Mouse (Mus musculus): ENCODE results near the gene Dcbld2. TPM values are rescaled to one million over a fixed set of nuclear protein-coding genes. Genes with fewer than 3 reads are reported as not detected.

Dcbld2 gene
- total and polyA plus RNA-seq, 2 experiments from 2014 or later: 4.1 to 26.5 TPM

- H3K27ac ChIP-seq (ENCODE audit: low read depth): peak overlapping the region; percentile 95
- H3K36me3 ChIP-seq (replicated peaks; ENCODE audit: control insufficient read depth, insufficient read depth, low read length): no peaks in the 10 kb centered on the region
- DNase-seq (ENCODE audit: low spot score) (no peak), ATAC-seq (ENCODE audit: insufficient read depth, low read depth) (peak; percentile 34)
- H3K9ac ChIP-seq (replicated peaks; ENCODE audit: low read depth, low read length): peak overlapping the region; percentile 96
- peaks cover 13% of the 10 kb centered on the region for H3K4me1 ChIP-seq (ENCODE audit: control insufficient read depth, insufficient read depth)
- no peaks in the 10 kb centered on the region for H3K9me3 ChIP-seq (replicated peaks; ENCODE audit: control insufficient read depth, low read length)
- H3K4me3 ChIP-seq (ENCODE audit: low read depth, low read length): peak overlapping the region; percentile 98
- peak overlapping the region; percentile 90 for H3K4me2 ChIP-seq (ENCODE audit: low read depth, low read length)
- no peaks in the 10 kb centered on the region for H3K27me3 ChIP-seq (ENCODE audit: control insufficient read depth, insufficient read depth, low read length)
- TF ChIP-seq EP300 (IDR thresholded peaks at IDR 0.05; ENCODE audit: low read depth) (0 out of 2 replicates have a peak, but pooled peaks have one; percentile 28), CTCF (IDR thresholded peaks at IDR 0.05; ENCODE audit: low read depth) (no peak)
- under 1% methylated on average over 55 of the region's 89 CpGs for WGBS
These were observed 441 bp downstream of the Dcbld2 start for GRCm38 (mm10) chr16:58408487-58409281.

DNA sequence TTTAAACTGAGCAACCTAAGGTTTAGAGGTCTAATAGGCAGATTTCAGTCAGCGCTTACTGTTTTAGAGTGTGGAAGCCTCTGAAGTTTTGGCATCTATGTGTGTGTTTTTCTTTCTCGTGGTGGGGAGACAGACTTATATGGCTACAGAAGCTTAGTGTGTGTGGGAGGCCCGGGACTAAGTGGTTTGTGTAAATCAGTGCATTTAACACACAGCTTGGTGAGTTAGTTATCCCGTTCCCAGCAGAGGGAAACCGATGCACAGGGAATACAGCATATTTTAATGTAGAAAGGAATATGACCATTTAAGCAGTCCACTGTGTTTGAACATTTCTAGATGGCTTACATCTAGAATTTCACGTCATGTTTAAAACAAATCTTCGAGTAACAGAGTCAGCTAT is 1.6 kb downstream of the Dcbld2 start:
- WGBS: 19% methylated on average over 7 of the region's 7 CpGs
- peak overlapping the region; percentile 90 for H3K4me2 ChIP-seq (ENCODE audit: low read depth, low read length)
- ATAC-seq (ENCODE audit: insufficient read depth, low read depth): no peak
- no peak for DNase-seq (ENCODE audit: low spot score)
- peak overlapping the region; percentile 98 for H3K4me3 ChIP-seq (ENCODE audit: low read depth, low read length)
- peaks cover 20% of the 10 kb centered on the region for H3K4me1 ChIP-seq (ENCODE audit: control insufficient read depth, insufficient read depth)
- peak overlapping the region; percentile 95 for H3K27ac ChIP-seq (ENCODE audit: low read depth)
- no peaks in the 10 kb centered on the region for H3K27me3 ChIP-seq (ENCODE audit: control insufficient read depth, insufficient read depth, low read length)
- TF ChIP-seq CTCF (IDR thresholded peaks at IDR 0.05; ENCODE audit: low read depth): no peak
- no peaks in the 10 kb centered on the region for H3K36me3 ChIP-seq (replicated peaks; ENCODE audit: control insufficient read depth, insufficient read depth, low read length)
- peak overlapping the region; percentile 96; the same call in 1 of the 2 replicates for H3K9ac ChIP-seq (replicated peaks; ENCODE audit: low read depth, low read length)
- no peaks in the 10 kb centered on the region for H3K9me3 ChIP-seq (replicated peaks; ENCODE audit: control insufficient read depth, low read length)

DNA sequence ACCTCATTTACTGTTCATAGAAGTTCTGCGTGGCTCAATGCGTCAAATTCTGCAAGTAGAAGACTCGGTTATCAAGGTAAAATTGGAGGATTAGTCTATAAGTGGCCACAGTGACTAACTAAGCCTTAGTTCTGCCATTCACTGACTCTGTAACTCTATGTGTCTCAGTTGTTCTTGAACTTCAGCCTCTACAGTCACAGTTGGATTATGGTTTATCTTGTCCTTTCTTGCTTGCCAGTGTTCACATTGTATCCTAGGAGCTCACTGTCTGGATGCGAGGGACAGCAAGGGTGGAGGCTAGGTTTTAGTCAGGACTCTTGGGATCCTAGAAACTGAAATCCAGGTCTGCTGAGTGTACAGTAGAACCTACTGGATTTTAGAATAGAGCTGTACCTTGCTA is 6.6 kb downstream of the Dcbld2 start:
- TF ChIP-seq CTCF (IDR thresholded peaks at IDR 0.05; ENCODE audit: low read depth) (no peak), EP300 (IDR thresholded peaks at IDR 0.05; ENCODE audit: low read depth) (no peak)
- no peak overlapping the region for H3K27ac ChIP-seq (ENCODE audit: low read depth)
- H3K4me1 ChIP-seq (ENCODE audit: control insufficient read depth, insufficient read depth): peaks cover 23% of the 10 kb centered on the region
- no peaks in the 10 kb centered on the region for H3K9me3 ChIP-seq (replicated peaks; ENCODE audit: control insufficient read depth, low read length)
- H3K9ac ChIP-seq (replicated peaks; ENCODE audit: low read depth, low read length): no peak overlapping the region
- DNase-seq (ENCODE audit: low spot score) (no peak), ATAC-seq (ENCODE audit: insufficient read depth, low read depth) (no peak)
- H3K4me3 ChIP-seq (ENCODE audit: low read depth, low read length): no peak overlapping the region
- no peak overlapping the region for H3K4me2 ChIP-seq (ENCODE audit: low read depth, low read length)
- H3K27me3 ChIP-seq (ENCODE audit: control insufficient read depth, insufficient read depth, low read length): no peaks in the 10 kb centered on the region
- WGBS: 81% methylated on average over 4 of the region's 4 CpGs
- H3K36me3 ChIP-seq (replicated peaks; ENCODE audit: control insufficient read depth, insufficient read depth, low read length): no peaks in the 10 kb centered on the region

DNA sequence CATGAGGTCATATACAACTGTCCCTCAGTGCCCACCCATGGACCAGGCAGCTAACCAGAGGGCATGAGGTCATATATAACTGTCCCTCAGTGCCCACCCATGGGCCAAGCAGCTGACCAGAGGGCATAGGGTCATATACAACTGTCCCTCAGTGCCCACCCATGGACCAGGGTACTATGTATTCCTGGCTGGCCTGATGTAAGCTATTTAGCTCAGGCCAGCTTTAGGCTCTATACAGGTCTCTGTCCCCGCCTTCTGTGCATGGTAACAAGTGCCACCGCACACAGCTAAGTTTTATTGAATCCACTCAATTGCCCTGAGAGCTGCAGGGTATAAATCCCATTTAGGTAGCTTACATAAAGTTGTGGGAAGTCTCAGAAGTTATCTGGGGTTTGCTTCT is 7.3 kb downstream of the Dcbld2 start:
- no peaks in the 10 kb centered on the region for H3K27me3 ChIP-seq (ENCODE audit: control insufficient read depth, insufficient read depth, low read length)
- ATAC-seq (ENCODE audit: insufficient read depth, low read depth): no peak

GRCm38 (mm10) chr16:58421696-58422354 is 13.6 kb downstream of the Dcbld2 start:
- H3K36me3 ChIP-seq (replicated peaks; ENCODE audit: control insufficient read depth, insufficient read depth, low read length): no peaks in the 10 kb centered on the region
- peak; percentile 86 for ATAC-seq (ENCODE audit: insufficient read depth, low read depth)
- no peaks in the 10 kb centered on the region for H3K9me3 ChIP-seq (replicated peaks; ENCODE audit: control insufficient read depth, low read length)
- H3K4me1 ChIP-seq (ENCODE audit: control insufficient read depth, insufficient read depth): peaks cover 23% of the 10 kb centered on the region
- TF ChIP-seq CTCF (IDR thresholded peaks at IDR 0.05; ENCODE audit: low read depth) (no peak), EP300 (IDR thresholded peaks at IDR 0.05; ENCODE audit: low read depth) (no peak)
- peak overlapping the region; percentile 67 for H3K27ac ChIP-seq (ENCODE audit: low read depth)
- no peak overlapping the region for H3K4me3 ChIP-seq (ENCODE audit: low read depth, low read length)
- DNase-seq (ENCODE audit: low spot score): peak; percentile 76
- 19% methylated on average over 11 of the region's 11 CpGs for WGBS
- H3K27me3 ChIP-seq (ENCODE audit: control insufficient read depth, insufficient read depth, low read length): no peaks in the 10 kb centered on the region
- H3K9ac ChIP-seq (replicated peaks; ENCODE audit: low read depth, low read length): no peak overlapping the region
- 0 out of 2 replicates have a peak overlapping the region, but pooled peaks have one; percentile 3 for H3K4me2 ChIP-seq (ENCODE audit: low read depth, low read length)

More for the DNA sequence above, 7.3 kb downstream of the Dcbld2 start:
- Histone ChIP-seq H3K9me3 (replicated peaks; ENCODE audit: control insufficient read depth, low read length) (no peaks in the 10 kb centered on the region), H3K4me3 (ENCODE audit: low read depth, low read length) (no peak overlapping the region), H3K27ac (ENCODE audit: low read depth) (no peak overlapping the region), H3K4me1 (ENCODE audit: control insufficient read depth, insufficient read depth) (peaks cover 27% of the 10 kb centered on the region), H3K4me2 (ENCODE audit: low read depth, low read length) (no peak overlapping the region), H3K9ac (replicated peaks; ENCODE audit: low read depth, low read length) (no peak overlapping the region), H3K36me3 (replicated peaks; ENCODE audit: control insufficient read depth, insufficient read depth, low read length) (no peaks in the 10 kb centered on the region)
- no peak for DNase-seq (ENCODE audit: low spot score)
- TF ChIP-seq EP300 (IDR thresholded peaks at IDR 0.05; ENCODE audit: low read depth): no peak
- no peak for TF ChIP-seq CTCF (IDR thresholded peaks at IDR 0.05; ENCODE audit: low read depth)
- 94% methylated on average over 2 of the region's 2 CpGs for WGBS
